Mouse (Mus musculus): ENCODE results near the gene Tmem268. TPM values are rescaled to one million over a fixed set of nuclear protein-coding genes. Genes with fewer than 3 reads are reported as not detected.
A peak's percentile ranks its signal among the peaks of the same experiment; 100 is the strongest.

The Tmem268 gene
- polyA plus RNA-seq, 1 experiment from 2014 or later, result 11.3 TPM

DNA sequence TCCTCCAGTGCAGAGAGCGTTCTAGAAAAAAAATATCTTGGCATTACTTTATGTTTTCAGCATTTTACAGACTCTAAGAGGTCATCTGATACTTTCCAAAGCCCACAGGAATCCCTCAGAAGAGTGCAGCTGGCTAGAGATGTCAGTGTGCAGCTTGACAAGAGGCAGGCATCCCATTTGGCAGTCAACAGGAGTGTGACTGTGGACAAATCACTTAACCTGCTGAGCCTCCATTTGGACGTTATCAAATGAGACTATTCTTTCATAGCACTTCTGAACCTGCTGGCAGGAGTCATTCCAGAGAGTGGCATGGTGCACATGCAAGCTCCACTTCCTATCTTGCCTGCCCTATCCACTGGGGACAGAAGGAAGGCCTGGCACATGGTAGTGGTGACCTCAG, 16.4 kb upstream of the Tmem268 start:
- H3K9ac ChIP-seq (ENCODE audit: low read length), result no peak overlapping the region
- peaks cover 22% of the 10 kb centered on the region for H3K4me1 ChIP-seq (replicated peaks; ENCODE audit: control insufficient read depth, insufficient read depth, low read length)
- no peaks in the 10 kb centered on the region for H3K9me3 ChIP-seq (ENCODE audit: control insufficient read depth, low read length)
- H3K27ac ChIP-seq (ENCODE audit: low read depth), result no peak overlapping the region
- no peak for ATAC-seq (replicated peaks; ENCODE audit: low FRiP score, low TSS enrichment, low read depth)
- no peak overlapping the region for H3K4me2 ChIP-seq (ENCODE audit: low read length)
- H3K4me3 ChIP-seq (ENCODE audit: low read depth, low read length), result no peak overlapping the region
- no peaks in the 10 kb centered on the region for H3K27me3 ChIP-seq (replicated peaks; ENCODE audit: control insufficient read depth, insufficient read depth, low read length)
- DNase-seq (ENCODE audit: low spot score), result no peak
- WGBS, result 38% methylated on average over 2 of the region's 2 CpGs
- H3K36me3 ChIP-seq (ENCODE audit: control insufficient read depth, insufficient read depth, low read length), result no peaks in the 10 kb centered on the region

DNA sequence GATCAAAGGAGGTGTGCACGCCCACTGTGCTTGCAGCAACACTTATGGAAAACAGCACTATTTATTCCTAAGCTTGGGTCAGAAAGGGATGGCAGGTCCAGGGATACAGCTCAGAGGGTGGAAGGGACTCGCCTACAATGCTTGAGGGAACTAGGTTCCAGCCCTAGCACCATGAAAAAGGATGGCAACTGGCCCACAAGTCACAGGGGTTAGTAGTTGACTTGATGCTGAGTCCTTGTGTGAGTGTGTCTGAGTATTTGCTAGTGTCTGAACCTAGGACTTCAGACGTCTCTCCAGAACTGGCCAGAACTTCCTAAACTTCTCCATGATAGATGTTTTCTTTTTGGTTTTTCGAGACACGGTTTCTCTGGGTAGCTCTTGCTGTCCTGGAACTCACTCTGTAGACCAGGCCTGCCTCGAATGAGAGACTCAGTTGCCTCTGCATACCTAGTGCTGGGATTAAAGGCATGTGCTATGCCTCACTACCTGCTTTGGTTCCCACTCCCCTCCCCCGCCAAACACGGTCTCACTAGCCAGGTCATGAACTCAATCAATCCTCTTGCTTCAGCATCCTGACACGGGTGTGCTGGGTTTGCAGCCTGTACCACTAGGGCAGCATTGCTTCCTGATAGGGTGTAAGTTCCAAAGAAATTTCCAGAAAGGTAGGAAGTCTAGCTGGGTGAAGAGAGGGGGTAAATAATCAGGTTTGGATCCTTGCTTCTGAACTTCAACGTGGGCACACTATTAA, 14.7 kb upstream of the Tmem268 start:
- no peaks in the 10 kb centered on the region for H3K27me3 ChIP-seq (replicated peaks; ENCODE audit: control insufficient read depth, insufficient read depth, low read length)
- H3K4me3 ChIP-seq (ENCODE audit: low read depth, low read length), result peak overlapping the region; percentile 15; the same call in 1 of the 2 replicates
- H3K4me1 ChIP-seq (replicated peaks; ENCODE audit: control insufficient read depth, insufficient read depth, low read length), result peaks cover 24% of the 10 kb centered on the region
- WGBS, result 46% methylated on average over 10 of the region's 10 CpGs
- peak overlapping the region; percentile 93 for H3K4me2 ChIP-seq (ENCODE audit: low read length)
- ATAC-seq (replicated peaks; ENCODE audit: low FRiP score, low TSS enrichment, low read depth) (peak; percentile 67), DNase-seq (ENCODE audit: low spot score) (no peak)
- peaks cover 6% of the 10 kb centered on the region for H3K36me3 ChIP-seq (ENCODE audit: control insufficient read depth, insufficient read depth, low read length)
- H3K27ac ChIP-seq (ENCODE audit: low read depth), result peak overlapping the region; percentile 65; the same call in 1 of the 2 replicates
- no peaks in the 10 kb centered on the region for H3K9me3 ChIP-seq (ENCODE audit: control insufficient read depth, low read length)
- H3K9ac ChIP-seq (ENCODE audit: low read length), result no peak overlapping the region

DNA sequence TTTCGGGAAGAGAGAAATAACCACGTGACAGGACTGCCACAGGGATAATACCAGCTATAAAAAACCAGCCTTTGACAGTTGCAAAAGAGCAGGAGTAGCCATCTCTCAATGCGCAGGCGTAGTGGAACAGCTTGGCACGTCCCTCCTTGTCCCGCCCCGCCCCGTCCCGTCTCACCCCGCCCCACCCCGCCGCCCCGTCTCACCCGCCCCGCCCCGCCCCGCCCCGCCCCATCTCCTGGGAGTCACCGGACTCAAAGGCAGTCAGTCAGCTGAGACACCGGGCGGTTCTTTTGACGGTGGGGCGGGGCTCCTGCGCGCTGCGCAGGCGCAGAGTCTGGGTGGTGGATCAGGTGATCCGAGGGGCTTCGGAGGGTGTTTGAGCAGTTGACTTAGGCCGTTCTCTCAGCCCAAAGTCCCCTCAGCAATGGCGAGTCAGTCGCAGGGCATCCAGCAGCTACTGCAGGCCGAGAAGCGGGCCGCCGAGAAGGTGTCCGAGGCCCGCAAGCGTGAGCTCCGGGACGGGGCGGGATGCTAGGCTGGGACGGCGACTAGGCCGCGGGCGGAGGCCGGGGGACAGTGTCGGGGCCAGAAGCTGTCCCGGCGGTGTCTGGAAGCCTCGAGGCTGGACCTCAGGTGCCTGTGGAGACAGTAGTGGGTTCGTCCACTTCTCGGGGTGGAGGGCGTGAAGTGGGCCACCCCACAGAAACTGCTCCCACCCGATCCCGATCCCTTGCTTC, 13.9 kb upstream of the Tmem268 start, which contains the start of gene Atp6v1g1:
TSS of gene Atp6v1g1 (plus strand) at position 279 of the 737 bp plus-strand sequence.
- Histone ChIP-seq H3K4me1 (replicated peaks; ENCODE audit: control insufficient read depth, insufficient read depth, low read length) (peaks cover 24% of the 10 kb centered on the region), H3K9me3 (ENCODE audit: control insufficient read depth, low read length) (no peaks in the 10 kb centered on the region), H3K36me3 (ENCODE audit: control insufficient read depth, insufficient read depth, low read length) (peaks cover 13% of the 10 kb centered on the region), H3K9ac (ENCODE audit: low read length) (peak within 1 kb of the TSS; percentile 80), H3K4me3 (ENCODE audit: low read depth, low read length) (peak within 1 kb of the TSS; percentile 86), H3K27ac (ENCODE audit: low read depth) (peak within 1 kb of the TSS; percentile 73), H3K27me3 (replicated peaks; ENCODE audit: control insufficient read depth, insufficient read depth, low read length) (no peaks in the 10 kb centered on the region), H3K4me2 (ENCODE audit: low read length) (peak within 1 kb of the TSS; percentile 93)
- ATAC-seq (replicated peaks; ENCODE audit: low FRiP score, low TSS enrichment, low read depth) (peak; percentile 95), DNase-seq (ENCODE audit: low spot score) (peak; percentile 96)
- WGBS, result under 1% methylated on average over 57 of the region's 57 CpGs

DNA sequence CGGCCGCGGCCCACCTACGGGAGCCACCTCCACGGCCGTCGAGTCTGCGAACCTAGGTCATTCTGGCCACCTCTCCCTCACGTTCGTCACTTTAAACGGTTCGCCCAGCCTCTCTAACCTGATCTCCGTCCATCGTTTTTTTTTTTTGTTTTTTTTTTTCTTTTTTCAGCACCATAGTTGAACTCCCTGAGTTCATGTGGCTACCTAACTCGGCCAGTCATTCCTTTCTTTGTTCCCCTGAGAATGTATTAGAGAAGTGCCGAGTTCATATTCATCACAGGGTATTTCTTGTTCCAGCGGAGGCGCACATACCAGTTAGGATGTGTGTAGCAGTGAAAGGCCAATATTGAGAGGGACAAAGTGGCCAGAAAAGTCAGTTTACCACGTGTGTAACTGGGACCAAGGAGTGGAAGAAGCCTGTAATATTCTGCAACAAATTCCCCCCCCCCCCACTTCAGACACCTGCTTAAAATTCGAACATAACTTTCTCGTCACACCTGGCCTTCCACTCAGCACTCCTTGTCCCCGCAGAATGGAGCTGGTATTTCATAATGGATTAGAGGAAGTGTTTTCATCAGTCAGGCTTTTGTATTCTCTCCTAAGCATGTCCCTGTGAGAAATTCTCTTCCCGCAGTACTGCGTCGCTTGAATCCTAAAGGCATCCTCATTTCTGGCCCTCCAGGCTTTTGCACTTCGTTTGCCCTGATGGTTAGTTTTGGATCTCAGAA, 13.2 kb upstream of the Tmem268 start:
- Histone ChIP-seq H3K9me3 (ENCODE audit: control insufficient read depth, low read length) (no peaks in the 10 kb centered on the region), H3K27me3 (replicated peaks; ENCODE audit: control insufficient read depth, insufficient read depth, low read length) (no peaks in the 10 kb centered on the region), H3K27ac (ENCODE audit: low read depth) (peak overlapping the region; percentile 73), H3K4me1 (replicated peaks; ENCODE audit: control insufficient read depth, insufficient read depth, low read length) (peaks cover 24% of the 10 kb centered on the region), H3K4me2 (ENCODE audit: low read length) (peak overlapping the region; percentile 93), H3K36me3 (ENCODE audit: control insufficient read depth, insufficient read depth, low read length) (peaks cover 15% of the 10 kb centered on the region), H3K9ac (ENCODE audit: low read length) (peak overlapping the region; percentile 80), H3K4me3 (ENCODE audit: low read depth, low read length) (peak overlapping the region; percentile 86)
- DNase-seq (ENCODE audit: low spot score), result no peak
- ATAC-seq (replicated peaks; ENCODE audit: low FRiP score, low TSS enrichment, low read depth), result no peak; the same call in 1 of the 2 replicates
- WGBS, result 18% methylated on average over 26 of the region's 26 CpGs

DNA sequence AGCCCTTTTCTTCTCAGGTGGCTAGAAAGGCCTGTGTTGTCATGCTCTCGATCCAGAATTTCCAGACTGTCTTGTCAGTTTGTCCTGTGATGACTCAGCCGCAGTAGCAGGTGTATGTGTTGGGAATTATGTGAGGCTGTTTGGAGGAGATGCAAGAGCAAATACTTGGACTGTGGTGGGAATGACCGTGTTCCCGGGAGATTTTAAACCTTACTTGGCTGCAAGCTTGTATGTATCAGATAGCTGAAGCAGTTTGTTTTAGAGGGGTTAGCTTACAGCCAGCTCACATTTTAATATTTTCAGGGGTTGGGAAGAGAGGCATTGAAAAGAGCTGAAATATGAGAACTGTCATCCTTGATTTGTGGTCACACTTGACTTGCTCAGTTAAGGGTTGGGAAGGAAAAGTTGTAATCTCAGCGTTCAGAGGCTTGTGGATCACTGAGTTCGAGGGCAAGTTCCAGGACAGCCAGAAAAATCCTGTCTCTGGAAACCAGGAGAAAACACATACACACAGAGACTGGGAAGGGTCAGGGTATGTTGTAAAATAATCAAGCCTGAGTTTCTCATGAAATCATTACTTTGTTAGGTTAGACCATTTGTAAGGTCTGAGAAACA, 12.0 kb upstream of the Tmem268 start:
- ATAC-seq (replicated peaks; ENCODE audit: low FRiP score, low TSS enrichment, low read depth) (no peak), DNase-seq (ENCODE audit: low spot score) (no peak)
- WGBS, result 76% methylated on average over 6 of the region's 6 CpGs
- Histone ChIP-seq H3K4me3 (ENCODE audit: low read depth, low read length) (no peak overlapping the region), H3K4me1 (replicated peaks; ENCODE audit: control insufficient read depth, insufficient read depth, low read length) (peaks cover 24% of the 10 kb centered on the region), H3K36me3 (ENCODE audit: control insufficient read depth, insufficient read depth, low read length) (peaks cover 27% of the 10 kb centered on the region), H3K9ac (ENCODE audit: low read length) (no peak overlapping the region), H3K4me2 (ENCODE audit: low read length) (peak overlapping the region; percentile 93), H3K9me3 (ENCODE audit: control insufficient read depth, low read length) (no peaks in the 10 kb centered on the region), H3K27ac (ENCODE audit: low read depth) (no peak overlapping the region), H3K27me3 (replicated peaks; ENCODE audit: control insufficient read depth, insufficient read depth, low read length) (no peaks in the 10 kb centered on the region)

DNA sequence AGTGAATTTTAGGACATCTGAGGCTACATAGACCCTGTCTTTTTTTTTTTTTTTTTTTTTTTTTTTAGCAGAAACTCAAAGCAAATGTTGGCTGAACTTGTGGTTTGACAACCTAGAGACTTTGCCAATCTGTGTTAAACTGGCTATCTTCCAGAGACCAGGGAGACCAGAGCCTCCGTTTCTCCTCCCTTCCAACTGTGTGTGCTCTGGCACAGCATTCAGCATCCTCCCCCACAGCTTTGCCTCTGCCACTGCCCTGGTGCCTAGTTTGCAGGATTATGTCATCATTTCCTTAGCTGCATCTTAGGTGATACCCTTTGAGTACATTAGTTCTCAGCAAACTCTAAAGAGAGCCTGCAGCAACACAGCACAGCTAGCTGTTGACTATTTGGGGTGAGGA, 10.8 kb upstream of the Tmem268 start:
- Histone ChIP-seq H3K9ac (ENCODE audit: low read length) (no peak overlapping the region), H3K27ac (ENCODE audit: low read depth) (no peak overlapping the region), H3K4me2 (ENCODE audit: low read length) (no peak overlapping the region), H3K4me3 (ENCODE audit: low read depth, low read length) (no peak overlapping the region), H3K27me3 (replicated peaks; ENCODE audit: control insufficient read depth, insufficient read depth, low read length) (no peaks in the 10 kb centered on the region), H3K4me1 (replicated peaks; ENCODE audit: control insufficient read depth, insufficient read depth, low read length) (peaks cover 24% of the 10 kb centered on the region), H3K9me3 (ENCODE audit: control insufficient read depth, low read length) (no peaks in the 10 kb centered on the region), H3K36me3 (ENCODE audit: control insufficient read depth, insufficient read depth, low read length) (peaks cover 39% of the 10 kb centered on the region)
- WGBS, result 76% methylated on average over 1 of the region's 1 CpGs
- ATAC-seq (replicated peaks; ENCODE audit: low FRiP score, low TSS enrichment, low read depth), result no peak
- no peak for DNase-seq (ENCODE audit: low spot score)

DNA sequence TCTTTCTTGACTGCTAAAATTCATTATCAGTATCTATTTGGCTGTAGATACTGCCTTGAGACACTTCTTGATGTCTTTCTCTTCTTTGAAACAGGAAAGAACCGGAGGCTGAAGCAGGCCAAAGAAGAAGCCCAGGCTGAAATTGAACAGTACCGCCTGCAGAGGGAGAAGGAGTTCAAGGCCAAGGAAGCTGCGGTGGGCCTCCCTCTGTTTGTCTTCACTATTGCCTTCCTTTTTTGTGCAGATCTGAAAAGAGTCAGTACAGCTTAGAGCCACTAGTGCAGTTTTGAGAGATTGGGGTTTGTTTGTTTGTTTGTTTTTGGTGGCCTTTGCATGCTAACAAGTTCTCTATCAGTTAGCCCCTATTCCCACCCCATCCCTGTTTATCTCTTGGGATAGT, 10.1 kb upstream of the Tmem268 start:
- Histone ChIP-seq H3K9me3 (ENCODE audit: control insufficient read depth, low read length) (no peaks in the 10 kb centered on the region), H3K4me2 (ENCODE audit: low read length) (no peak overlapping the region), H3K4me1 (replicated peaks; ENCODE audit: control insufficient read depth, insufficient read depth, low read length) (peaks cover 24% of the 10 kb centered on the region), H3K9ac (ENCODE audit: low read length) (no peak overlapping the region), H3K4me3 (ENCODE audit: low read depth, low read length) (no peak overlapping the region), H3K27ac (ENCODE audit: low read depth) (no peak overlapping the region), H3K27me3 (replicated peaks; ENCODE audit: control insufficient read depth, insufficient read depth, low read length) (no peaks in the 10 kb centered on the region), H3K36me3 (ENCODE audit: control insufficient read depth, insufficient read depth, low read length) (peaks cover 43% of the 10 kb centered on the region)
- DNase-seq (ENCODE audit: low spot score), result no peak
- ATAC-seq (replicated peaks; ENCODE audit: low FRiP score, low TSS enrichment, low read depth), result no peak
- WGBS, result 69% methylated on average over 3 of the region's 3 CpGs

DNA sequence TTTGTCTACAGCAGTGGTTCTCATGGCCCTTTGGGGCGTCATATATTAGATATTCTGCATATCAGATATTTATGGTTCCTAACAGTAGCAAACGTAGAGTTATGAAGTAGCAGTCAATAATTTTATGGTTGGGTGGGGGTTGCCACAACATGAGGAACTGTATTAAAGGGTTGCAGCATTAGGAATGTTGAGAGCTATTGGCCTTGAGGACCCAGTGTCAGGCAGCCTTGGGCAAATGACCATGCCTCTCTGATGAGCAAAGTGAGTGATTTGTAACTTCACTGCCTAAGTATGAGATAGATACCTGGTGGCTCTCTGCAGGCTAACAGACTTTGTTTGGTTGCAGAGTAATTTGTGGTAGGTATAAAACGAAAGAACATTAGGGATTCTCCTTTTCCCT, 7.7 kb upstream of the Tmem268 start:
- Histone ChIP-seq H3K4me2 (ENCODE audit: low read length) (no peak overlapping the region), H3K27me3 (replicated peaks; ENCODE audit: control insufficient read depth, insufficient read depth, low read length) (no peaks in the 10 kb centered on the region), H3K4me1 (replicated peaks; ENCODE audit: control insufficient read depth, insufficient read depth, low read length) (peaks cover 14% of the 10 kb centered on the region), H3K9ac (ENCODE audit: low read length) (no peak overlapping the region), H3K9me3 (ENCODE audit: control insufficient read depth, low read length) (no peaks in the 10 kb centered on the region), H3K36me3 (ENCODE audit: control insufficient read depth, insufficient read depth, low read length) (peaks cover 48% of the 10 kb centered on the region), H3K27ac (ENCODE audit: low read depth) (no peak overlapping the region), H3K4me3 (ENCODE audit: low read depth, low read length) (no peak overlapping the region)
- no peak for DNase-seq (ENCODE audit: low spot score)
- ATAC-seq (replicated peaks; ENCODE audit: low FRiP score, low TSS enrichment, low read depth), result no peak
- WGBS, result 94% methylated on average over 3 of the region's 3 CpGs

Data from intestine, embryonic 14.5 days (tissue).